Mouse (Mus musculus) adipocyte (in vitro differentiated cells): ENCODE results near the gene Ifrd1.
A peak's percentile ranks its signal among the peaks of the same experiment; 100 is the strongest.
"Not testable (repeated sequence)": the region's sequence is repeated elsewhere in the genome, so short reads cannot be mapped to it uniquely, and the experiment has no call there.

Experiments
- DNase-seq: peaks from one replicate; pipeline ENCODE4 v3.0.0-alpha.2; 2016; ENCODE audit warnings: low spot score

Gene Ifrd1

DNA sequence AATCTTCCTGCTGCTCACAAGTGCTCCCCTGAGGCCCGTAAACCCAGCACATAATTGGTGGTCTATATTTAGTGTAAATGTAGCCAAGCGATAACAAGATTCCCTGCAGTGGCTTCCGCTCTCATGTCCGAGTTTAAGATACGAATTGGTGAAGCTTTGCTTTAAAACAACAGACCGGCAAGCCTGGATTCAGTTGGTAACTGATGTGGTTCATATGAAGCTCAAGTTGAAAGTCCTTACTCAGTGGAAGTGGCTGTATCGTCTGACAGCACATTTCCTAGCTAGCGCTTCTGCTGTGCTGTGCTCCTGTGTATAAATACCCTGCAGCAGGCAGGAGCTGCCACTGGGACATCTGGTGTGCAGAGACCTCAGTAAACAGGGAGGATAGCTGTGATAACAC lies 49.0 kb downstream of the Ifrd1 start, which contains the start of gene Lsmem1:
Gene Lsmem1, minus strand, starts transcription at position 189 of the 400 bp plus-strand sequence.
- DNase-seq = peak; percentile 22

- no peak for DNase-seq
Measured at GRCm38 (mm10) chr12:40198427-40198826, 49.9 kb downstream of the Ifrd1 start.

DNA sequence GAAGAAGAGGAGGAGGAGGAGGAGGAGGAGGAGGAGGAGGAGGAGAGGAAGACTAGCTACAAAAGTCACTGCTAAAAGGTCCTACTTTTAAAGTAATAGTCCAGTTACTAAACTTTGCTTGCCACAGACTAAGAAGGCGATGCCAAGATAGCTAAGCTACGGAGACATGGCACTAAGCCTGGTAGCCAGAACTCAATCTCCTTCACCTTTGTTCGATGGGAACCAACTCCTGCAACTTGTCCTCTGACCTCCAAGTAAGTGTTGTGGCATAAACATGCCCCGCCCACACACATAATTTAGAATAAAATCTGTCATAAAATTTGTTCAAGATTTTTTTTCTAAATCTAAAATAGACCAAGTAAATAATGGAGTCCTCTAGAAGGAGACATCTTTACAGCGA lies 50.3 kb downstream of the Ifrd1 start:
- DNase-seq = peak; percentile 59

- no peak for DNase-seq
Measured at GRCm38 (mm10) chr12:40197511-40197910, 50.8 kb downstream of the Ifrd1 start.

GRCm38 (mm10) chr12:40185474-40185873 lies 62.8 kb downstream of the Ifrd1 start:
- no peak for DNase-seq

DNA sequence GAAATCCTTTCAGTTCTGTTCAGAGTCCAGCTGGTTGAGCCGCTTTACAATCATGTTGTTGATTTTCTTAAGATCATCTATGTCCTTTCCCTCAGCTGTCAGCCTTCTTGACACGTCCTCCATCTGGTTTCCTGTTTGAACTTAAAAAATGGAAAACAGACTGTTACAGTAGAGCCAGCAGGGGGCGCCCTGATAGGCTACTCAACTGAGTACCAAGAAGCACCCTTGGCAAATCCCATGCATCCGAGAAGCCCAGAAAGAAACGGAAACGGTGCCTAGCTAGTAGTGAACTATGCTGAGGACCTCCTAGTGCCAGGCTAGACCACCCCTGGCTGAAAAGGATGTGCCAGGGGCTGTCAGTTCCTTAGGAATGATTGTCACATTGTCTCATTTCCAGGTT lies 71.2 kb downstream of the Ifrd1 start:
- peak; percentile 21 for DNase-seq

GRCm38 (mm10) chr12:40176158-40176557 lies 72.1 kb downstream of the Ifrd1 start:
- no peak for DNase-seq

GRCm38 (mm10) chr12:40175171-40175570 lies 73.1 kb downstream of the Ifrd1 start:
- not testable (repeated sequence) for DNase-seq

DNA sequence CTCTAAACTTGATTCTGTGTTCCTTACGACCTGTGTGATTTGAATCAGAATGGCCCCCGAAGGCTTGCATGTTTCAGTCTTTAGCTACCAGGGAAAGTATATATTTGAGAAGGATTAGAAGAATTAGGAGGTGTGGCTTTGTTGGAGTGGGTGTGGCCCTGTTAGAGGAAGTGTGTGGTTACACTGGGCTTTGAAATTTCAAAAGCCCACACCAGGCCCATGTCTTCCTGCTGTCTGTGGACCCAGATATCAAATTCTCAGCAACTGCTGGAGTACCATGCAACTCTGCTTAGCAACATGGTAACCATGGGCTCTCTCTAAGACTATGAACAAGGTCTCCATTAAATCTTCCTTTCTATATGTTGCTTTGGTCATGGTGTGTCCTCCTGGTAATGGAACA lies 76.7 kb downstream of the Ifrd1 start:
- DNase-seq = no peak

DNA sequence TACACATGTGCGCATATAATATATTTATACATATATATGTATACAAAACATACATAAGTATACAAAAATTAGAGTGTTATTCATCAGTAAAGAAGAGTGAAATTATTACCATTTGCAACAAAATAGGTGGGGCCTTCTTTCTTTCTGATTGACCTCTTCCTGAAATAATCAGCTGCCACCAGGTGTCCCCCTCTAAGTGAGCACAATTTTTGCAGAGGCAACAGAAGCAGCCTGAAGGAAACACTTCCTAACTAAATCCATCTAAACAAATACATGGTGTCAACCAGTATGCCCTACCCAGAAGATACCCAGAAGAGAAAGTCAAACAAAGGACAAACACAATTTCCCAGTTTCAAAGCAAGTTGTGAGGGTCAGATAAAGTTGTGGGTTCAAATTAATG lies 78.6 kb downstream of the Ifrd1 start:
- no peak for DNase-seq

- peak; percentile 57 for DNase-seq
Measured at GRCm38 (mm10) chr12:40164621-40165020, 83.7 kb downstream of the Ifrd1 start.

GRCm38 (mm10) chr12:40160777-40161176 lies 87.5 kb downstream of the Ifrd1 start:
- DNase-seq = no peak

GRCm38 (mm10) chr12:40154188-40154587 lies 94.1 kb downstream of the Ifrd1 start:
- DNase-seq = no peak

DNA sequence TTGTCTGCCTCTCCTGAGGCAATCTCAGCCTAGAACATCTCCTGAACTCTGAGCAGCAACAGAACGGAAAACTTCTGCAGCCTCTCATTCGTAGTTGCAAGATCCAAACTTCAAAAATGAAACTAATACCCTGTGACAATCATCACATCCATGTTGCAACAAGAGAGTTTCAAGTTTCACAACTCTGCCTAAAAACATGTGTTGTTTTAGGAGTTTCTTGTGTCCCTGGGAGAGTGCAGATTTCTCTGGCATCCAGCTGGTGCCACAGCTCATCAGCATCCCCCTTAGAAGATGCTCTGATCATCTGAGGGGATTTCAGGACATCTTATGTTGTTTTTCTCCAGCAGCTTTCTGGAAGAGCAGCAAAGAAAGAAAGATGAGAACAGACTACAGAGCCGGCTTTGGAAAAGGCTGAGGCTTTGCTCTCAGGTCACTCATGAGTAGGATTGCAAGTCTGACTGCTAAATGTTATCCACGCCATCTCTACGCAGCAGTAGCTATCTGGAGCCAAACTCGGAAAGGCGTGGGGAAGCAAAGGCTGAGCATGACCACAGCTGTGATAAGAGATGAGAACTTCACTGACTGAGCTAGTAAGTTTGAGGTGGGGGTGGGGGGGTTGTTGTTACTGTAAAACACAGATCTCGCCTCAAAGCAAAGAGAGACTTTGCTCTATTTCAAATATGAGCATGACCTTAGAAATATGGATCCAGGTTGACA lies 95.8 kb downstream of the Ifrd1 start:
- DNase-seq = peak; percentile 36
